17 mouse cellular contexts compared by ENCODE assay signal in genomic region chrX:48040379-48040778, GRCm38 (mm10).
DNase-seq lines count a peak whose midpoint lies in the region.
"Had no signal": no experiment of that assay in that cellular context is flagged by ENCODE, and none has a peak within 500 bp of the region (broad histone marks: within the 10 kb centered on the region; RNA-seq: fewer than 3 reads in every experiment).

No protein-coding gene starts in this region.

- DNase-seq in 3134 (ENCODE audit: extremely low read depth, insufficient read length, low spot score) (peak; percentile 51), 3T3-L1 (ENCODE audit: low read depth, low spot score) (peak; percentile 68), NIH3T3 (ENCODE audit: low read depth) (peak; percentile 65)
- DNase-seq in fibroblast of lung, adult 2 months (ENCODE audit: low read depth): peak; percentile 56
- DNase-seq in cerebellum, adult 11 months: no peak
- DNase-seq in right cerebral cortex, postnatal 10 days (ENCODE audit: low spot score in 2 of 2): no peak
- no peak for DNase-seq in kidney, postnatal 25 days
- DNase-seq in spleen, adult 12 weeks (ENCODE audit: low spot score): no peak
- DNase-seq: adrenal gland, adult 8-10 months; adrenal gland, postnatal 14 days; adrenal gland, postnatal 36 days; cerebellum, adult 18-20 months; cerebellum, adult 8-10 months; cerebellum, adult 9-11 months; cerebellum, postnatal 14 days; cerebellum, postnatal 36 days; embryo, embryonic 11 days had no signal

Comparison
In these comparisons a context has a peak if more than half of its experiments do, and no peak if none do; other contexts are left out.
1. DNase-seq: peak in 3134 (single experiment), 3T3-L1 (single experiment), NIH3T3 (single experiment) and fibroblast of lung, adult 2 months (single experiment); none in cerebellum, adult 11 months (single experiment), right cerebral cortex, postnatal 10 days (0 of 2), kidney, postnatal 25 days (0 of 2) and spleen, adult 12 weeks (single experiment).